ENCODE assay signal across 26 mouse cellular contexts in genomic region chr12:80269303-80269702, GRCm38 (mm10). TPM values are rescaled to one million over a fixed set of nuclear protein-coding genes. Genes with fewer than 3 reads are reported as not detected.
DNase-seq lines count a peak whose midpoint lies in the region; ATAC-seq and TF ChIP-seq lines count a peak whose summit lies in the region.
"Had no signal": no experiment of that assay in that cellular context is flagged by ENCODE, and none has a peak within 500 bp of the region (broad histone marks: within the 10 kb centered on the region; RNA-seq: fewer than 3 reads in every experiment).

No protein-coding gene starts in this region.

- H3K27ac ChIP-seq in thymus, adult 2 months (ENCODE audit: control insufficient read depth, insufficient read depth, low read length): peak overlapping the region; percentile 52
- H3K27ac ChIP-seq in forebrain, embryonic 15.5 days (replicated peaks): no peak overlapping the region
- H3K27ac ChIP-seq: embryonic facial prominence, embryonic 13.5 days; embryonic facial prominence, embryonic 15.5 days; forebrain, embryonic 10.5 days; forebrain, embryonic 12.5 days had no signal

- peaks cover 52% of the 10 kb centered on the region for H3K4me1 ChIP-seq in thymus, adult 2 months (replicated peaks; ENCODE audit: control insufficient read depth, insufficient read depth, low read length)
- H3K4me1 ChIP-seq in forebrain, embryonic 15.5 days: peaks cover 3% of the 10 kb centered on the region; the same call in 1 of the 2 replicates

- TF ChIP-seq POLR2A in thymus, adult 2 months (IDR thresholded peaks at IDR 0.05; ENCODE audit: control insufficient read depth, extremely low read depth, insufficient read depth, low read length, poor library complexity): no peak

- H3K9ac ChIP-seq in forebrain, embryonic 15.5 days (replicated peaks): no peak overlapping the region
- H3K9ac ChIP-seq: embryonic facial prominence, embryonic 13.5 days; embryonic facial prominence, embryonic 15.5 days; forebrain, embryonic 12.5 days; forebrain, postnatal 0 days had no signal

- WGBS in thymus, adult 2 months: 62% methylated on average over 2 of the region's 2 CpGs
- WGBS in forebrain, embryonic 15.5 days: 94% methylated on average over 2 of the region's 2 CpGs

- H3K27me3 ChIP-seq in thymus, adult 2 months (ENCODE audit: control insufficient read depth, insufficient read depth, low read length): no peaks in the 10 kb centered on the region
- H3K27me3 ChIP-seq in forebrain, embryonic 15.5 days: no peaks in the 10 kb centered on the region
- H3K27me3 ChIP-seq: embryonic facial prominence, embryonic 13.5 days; embryonic facial prominence, embryonic 15.5 days; forebrain, embryonic 12.5 days; Patski had no signal

- no peak overlapping the region for H3K4me2 ChIP-seq in forebrain, embryonic 15.5 days (replicated peaks)
- H3K4me2 ChIP-seq: embryonic facial prominence, embryonic 13.5 days; embryonic facial prominence, embryonic 15.5 days; forebrain, embryonic 12.5 days had no signal

- no peak for TF ChIP-seq CTCF in thymus, adult 2 months (IDR thresholded peaks at IDR 0.05; ENCODE audit: borderline replicate concordance, control insufficient read depth, extremely low read depth, insufficient read depth, low read length, poor library complexity)

- no peaks in the 10 kb centered on the region for H3K9me3 ChIP-seq in forebrain, embryonic 15.5 days
- H3K9me3 ChIP-seq: embryonic facial prominence, embryonic 13.5 days; embryonic facial prominence, embryonic 15.5 days; forebrain, embryonic 10.5 days; forebrain, embryonic 12.5 days; G1E had no signal

- ATAC-seq in CD4-positive, CD25-positive, alpha-beta regulatory T cell, adult 4 months: no peak
- no peak for ATAC-seq in forebrain, embryonic 15.5 days (replicated peaks)
- ATAC-seq: activated CD4-positive, CD25-positive, alpha-beta regulatory T cell, adult 4 months; forebrain, embryonic 14.5 days; forebrain, postnatal 0 days; Patski had no signal

- no peak overlapping the region for H3K4me3 ChIP-seq in thymus, adult 2 months (ENCODE audit: control insufficient read depth, insufficient read depth, low read length)
- no peak overlapping the region for H3K4me3 ChIP-seq in forebrain, embryonic 15.5 days
- H3K4me3 ChIP-seq: embryonic facial prominence, embryonic 13.5 days; embryonic facial prominence, embryonic 15.5 days; erythroblast, embryonic 14.5 days; forebrain, embryonic 10.5 days; forebrain, embryonic 12.5 days had no signal

- peak; percentile 34 for DNase-seq in CD4-positive, CD25-positive, alpha-beta regulatory T cell, adult 2 months (ENCODE audit: low read depth, low spot score)
- no peak for DNase-seq in thymus, adult 2 months
- DNase-seq in thymus, postnatal 36 days: no peak
- DNase-seq in induced T-regulatory cell, adult 2 months (ENCODE audit: low read depth): peak; percentile 35
- DNase-seq: adrenal gland, adult 8-10 months; adrenal gland, postnatal 14 days; adrenal gland, postnatal 36 days; B cell, adult 2 months; cerebellum, adult 11-12 months; cerebellum, adult 8-10 months; cerebellum, adult 9-11 months; cerebellum, postnatal 14 days; cerebellum, postnatal 36 days; embryo, embryonic 11 days; forebrain, postnatal 0 days had no signal

- H3K36me3 ChIP-seq in thymus, adult 2 months (ENCODE audit: control insufficient read depth, insufficient read depth, low read length): no peaks in the 10 kb centered on the region
- H3K36me3 ChIP-seq in forebrain, embryonic 15.5 days: no peaks in the 10 kb centered on the region
- H3K36me3 ChIP-seq: embryonic facial prominence, embryonic 13.5 days; embryonic facial prominence, embryonic 15.5 days; forebrain, embryonic 10.5 days; forebrain, embryonic 12.5 days; G1E had no signal

RNA-seq across cellular contexts. Expression of gene Actn1, which starts 9.1 kb away (rescaled TPM):
- 10 to 100 TPM; 47.8 to 47.9 TPM for polyA plus RNA-seq in CD4-positive, CD25-positive, alpha-beta regulatory T cell, adult 4 months (2017; shearing (Covaris generic))
- 153 and 158 TPM in 2 replicates for polyA plus RNA-seq in thymus, adult 2 months (2012; rRNA removed)
- polyA plus RNA-seq in forebrain, embryonic 15.5 days (2015; fragmentation: Nextera tagmentation; extraction: Ambion mirVana): 8.8 and 8.9 TPM in 2 replicates

Comparison
In these comparisons a context has a peak if more than half of its experiments do, and no peak if none do; other contexts are left out.
1. DNase-seq: peak in CD4-positive, CD25-positive, alpha-beta regulatory T cell, adult 2 months (single experiment) and induced T-regulatory cell, adult 2 months (single experiment); none in thymus, adult 2 months (single experiment) and thymus, postnatal 36 days (0 of 2).